Mouse (Mus musculus) thymus, adult 2 months (tissue): ENCODE measurements around the gene Tbc1d15.

Source experiments
- CTCF ChIP-seq: fragments of 200-500 bp; IDR thresholded peaks from 2 replicates; pipeline ENCODE4 v1.5.1; 2012; ENCODE audit warnings: mild to moderate bottlenecking, control low read depth, low read length, moderate library complexity, borderline replicate concordance; ENCODE audit not compliant: control insufficient read depth, poor library complexity, insufficient read depth; ENCODE audit errors: extremely low read depth
- POLR2A ChIP-seq: fragments of 200-500 bp; IDR thresholded peaks from 2 replicates; pipeline ENCODE4 v1.6.1; 2012; ENCODE audit warnings: mild to moderate bottlenecking, low read length, control low read depth, moderate library complexity; ENCODE audit not compliant: control insufficient read depth, poor library complexity, insufficient read depth; ENCODE audit errors: extremely low read depth

DNA sequence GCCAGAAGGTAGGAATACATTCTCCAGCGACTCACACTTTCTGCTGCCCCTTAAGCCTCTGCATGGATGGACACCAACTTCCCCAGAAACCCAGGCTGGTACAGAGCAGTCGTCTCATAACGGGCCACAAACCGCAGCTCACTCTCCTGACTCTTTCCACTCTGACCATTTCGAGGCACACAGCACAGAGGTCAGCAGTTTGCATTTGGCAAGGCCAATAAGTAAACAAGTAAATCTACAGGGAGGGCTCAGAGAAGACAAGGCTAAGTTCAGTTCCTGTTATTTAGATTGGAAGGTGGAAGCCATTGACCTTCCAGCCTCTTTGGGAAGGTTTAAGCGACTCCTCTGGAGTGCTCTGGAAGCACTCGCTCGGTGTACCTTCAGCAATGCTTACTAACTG is 37.6 kb upstream of the Tbc1d15 start:
- TF ChIP-seq CTCF (no peak), POLR2A (no peak)
